Mouse (Mus musculus): ENCODE data around the gene Katnal1. TPM values are rescaled to one million over a fixed set of nuclear protein-coding genes. Genes with fewer than 3 reads are reported as not detected.

Gene Katnal1
- polyA plus RNA-seq, 1 experiment from 2014 or later = 38.5 TPM

DNA sequence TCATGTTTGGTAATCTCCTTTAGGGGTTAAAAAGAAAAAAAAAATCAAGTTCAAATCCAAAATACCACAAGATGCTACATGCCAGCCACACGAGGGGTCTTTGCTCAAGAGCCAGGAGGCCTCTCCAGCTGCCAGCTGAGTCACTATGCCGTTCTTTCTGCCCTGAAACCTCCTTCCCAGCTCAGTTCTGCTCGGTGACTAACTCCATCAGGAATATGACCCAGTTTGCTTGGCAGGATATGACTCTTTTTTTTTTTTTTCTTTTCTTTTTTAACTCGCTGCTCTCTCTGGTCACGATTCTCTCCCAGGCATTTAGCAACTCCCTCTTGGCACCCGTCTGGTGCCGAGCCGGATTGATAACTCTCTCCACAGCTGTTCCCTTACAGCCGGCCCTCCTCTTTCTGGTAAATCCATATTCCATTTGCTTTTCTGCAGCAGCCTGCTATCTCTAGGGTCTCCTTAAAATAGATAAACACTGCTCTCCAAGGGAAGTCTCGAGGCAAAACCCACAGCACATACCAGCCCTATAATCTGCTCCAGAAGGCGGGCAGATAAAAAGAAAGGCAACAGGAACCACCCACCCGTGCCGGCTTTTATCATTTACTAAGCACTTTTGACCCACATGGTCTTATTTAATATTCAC lies 36.7 kb upstream of the Katnal1 start:
- H3K27ac ChIP-seq = peak overlapping the region; percentile 53
- WGBS = 53% methylated on average over 13 of the region's 13 CpGs
- peak; percentile 53; the same call in 1 of the 2 replicates for ATAC-seq
- no peaks in the 10 kb centered on the region for H3K9me3 ChIP-seq (replicated peaks)
- H3K36me3 ChIP-seq (ENCODE audit: poor library complexity, severe bottlenecking) = no peaks in the 10 kb centered on the region
- no peak overlapping the region for H3K4me3 ChIP-seq
- H3K27me3 ChIP-seq = no peaks in the 10 kb centered on the region
- no peak overlapping the region for H3K9ac ChIP-seq
- H3K4me2 ChIP-seq = no peak overlapping the region
- peaks cover 7% of the 10 kb centered on the region for H3K4me1 ChIP-seq

- Histone ChIP-seq H3K9me3 (replicated peaks) (no peaks in the 10 kb centered on the region), H3K4me3 (no peak overlapping the region), H3K27me3 (0 out of 2 replicates have a peak, but pooled peaks cover 3% of the 10 kb centered on the region), H3K9ac (no peak overlapping the region), H3K36me3 (ENCODE audit: poor library complexity, severe bottlenecking) (no peaks in the 10 kb centered on the region), H3K4me2 (no peak overlapping the region), H3K4me1 (peaks cover 7% of the 10 kb centered on the region), H3K27ac (no peak overlapping the region; the same call in 1 of the 2 replicates)
- ATAC-seq = no peak
- 84% methylated on average over 15 of the region's 15 CpGs for WGBS
Observed at GRCm38 (mm10) chr5:148965089-148965591, 36.0 kb upstream of the Katnal1 start.

DNA sequence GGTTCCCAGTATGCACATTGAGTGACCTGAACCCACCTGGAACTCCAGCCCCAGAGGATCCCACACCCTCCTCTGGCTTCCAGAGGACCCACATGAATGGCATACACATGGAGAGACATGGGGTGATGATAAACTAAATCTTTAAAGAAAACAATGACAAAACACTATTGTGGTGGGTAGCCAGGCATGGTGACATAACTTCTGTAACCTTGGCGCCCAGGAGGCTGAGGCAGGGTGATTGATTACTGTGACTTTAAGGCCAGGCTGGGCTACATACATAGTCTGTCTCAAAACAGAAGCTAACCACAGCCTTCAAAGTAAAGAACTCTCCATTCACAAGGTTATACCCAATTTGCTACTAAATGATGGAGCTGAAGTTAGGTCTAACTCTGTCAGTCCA lies 35.1 kb upstream of the Katnal1 start:
- H3K27me3 ChIP-seq = 0 out of 2 replicates have a peak, but pooled peaks cover 3% of the 10 kb centered on the region
- no peaks in the 10 kb centered on the region for H3K9me3 ChIP-seq (replicated peaks)
- 83% methylated on average over 1 of the region's 1 CpGs for WGBS
- ATAC-seq = no peak
- H3K4me3 ChIP-seq = no peak overlapping the region
- H3K36me3 ChIP-seq (ENCODE audit: poor library complexity, severe bottlenecking) = no peaks in the 10 kb centered on the region
- H3K27ac ChIP-seq = no peak overlapping the region
- no peak overlapping the region for H3K9ac ChIP-seq
- no peak overlapping the region for H3K4me2 ChIP-seq
- H3K4me1 ChIP-seq = peaks cover 14% of the 10 kb centered on the region

DNA sequence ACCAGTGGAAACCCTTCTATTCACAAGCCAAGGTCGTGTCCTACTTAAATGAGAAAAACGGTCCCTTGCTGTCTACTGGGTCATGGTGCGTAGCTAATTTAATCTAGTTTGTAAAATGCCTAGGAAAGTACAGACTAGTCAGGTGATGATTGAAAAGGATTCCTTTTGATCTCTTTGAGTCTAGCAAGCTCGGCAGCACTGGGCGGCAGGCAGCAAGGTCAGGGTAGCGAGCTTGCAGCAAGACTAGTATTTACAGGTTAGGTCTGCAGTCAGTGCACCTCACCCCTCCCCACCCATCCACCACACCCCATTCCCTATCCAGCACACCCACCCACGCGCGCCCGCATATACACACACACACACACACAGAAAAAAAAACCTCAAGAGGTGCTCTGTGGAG lies 31.1 kb upstream of the Katnal1 start:
- no peaks in the 10 kb centered on the region for H3K9me3 ChIP-seq (replicated peaks)
- no peak for ATAC-seq
- no peaks in the 10 kb centered on the region for H3K36me3 ChIP-seq (ENCODE audit: poor library complexity, severe bottlenecking)
- H3K4me2 ChIP-seq = 0 out of 2 replicates have a peak overlapping the region, but pooled peaks have one; percentile 79
- H3K4me1 ChIP-seq = peaks cover 12% of the 10 kb centered on the region
- H3K4me3 ChIP-seq = no peak overlapping the region
- 0 out of 2 replicates have a peak, but pooled peaks cover 3% of the 10 kb centered on the region for H3K27me3 ChIP-seq
- 70% methylated on average over 10 of the region's 10 CpGs for WGBS
- H3K27ac ChIP-seq = no peak overlapping the region
- peak overlapping the region; percentile 55; the same call in 1 of the 2 replicates for H3K9ac ChIP-seq

GRCm38 (mm10) chr5:148959068-148959990 lies 30.2 kb upstream of the Katnal1 start:
- H3K4me3 ChIP-seq = peak overlapping the region; percentile 41
- peak overlapping the region; percentile 79 for H3K4me2 ChIP-seq
- H3K27me3 ChIP-seq = 0 out of 2 replicates have a peak, but pooled peaks cover 3% of the 10 kb centered on the region
- H3K9me3 ChIP-seq (replicated peaks) = no peaks in the 10 kb centered on the region
- peaks cover 12% of the 10 kb centered on the region for H3K4me1 ChIP-seq
- WGBS = 2% methylated on average over 38 of the region's 39 CpGs
- ATAC-seq = peak; percentile 64
- H3K27ac ChIP-seq = no peak overlapping the region
- H3K36me3 ChIP-seq (ENCODE audit: poor library complexity, severe bottlenecking) = no peaks in the 10 kb centered on the region
- peak overlapping the region; percentile 55 for H3K9ac ChIP-seq

DNA sequence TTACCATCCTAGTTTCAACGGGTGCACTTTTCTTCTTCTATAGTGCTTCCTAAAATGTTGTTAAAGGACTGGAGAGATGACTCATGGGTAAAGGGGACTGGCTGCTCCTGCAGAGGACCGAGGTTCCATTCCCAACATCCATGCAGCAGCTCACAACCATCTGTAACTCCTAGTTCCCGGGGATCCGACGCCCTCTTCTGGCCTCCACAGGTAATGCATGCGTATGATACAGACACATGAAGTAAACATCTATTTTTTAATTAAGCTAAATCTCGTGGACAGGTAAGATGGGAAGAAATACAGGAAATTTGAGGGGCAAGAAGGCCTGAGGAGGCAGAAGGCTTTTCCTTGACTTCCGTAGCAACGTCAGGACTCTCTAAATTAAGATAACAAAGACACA lies 29.2 kb upstream of the Katnal1 start:
- H3K27ac ChIP-seq = no peak overlapping the region
- H3K4me1 ChIP-seq = peaks cover 12% of the 10 kb centered on the region
- H3K4me3 ChIP-seq = no peak overlapping the region
- 0 out of 2 replicates have a peak, but pooled peaks cover 3% of the 10 kb centered on the region for H3K27me3 ChIP-seq
- H3K36me3 ChIP-seq (ENCODE audit: poor library complexity, severe bottlenecking) = no peaks in the 10 kb centered on the region
- H3K9ac ChIP-seq = no peak overlapping the region
- no peaks in the 10 kb centered on the region for H3K9me3 ChIP-seq (replicated peaks)
- no peak for ATAC-seq
- H3K4me2 ChIP-seq = no peak overlapping the region
- WGBS = 39% methylated on average over 9 of the region's 9 CpGs

DNA sequence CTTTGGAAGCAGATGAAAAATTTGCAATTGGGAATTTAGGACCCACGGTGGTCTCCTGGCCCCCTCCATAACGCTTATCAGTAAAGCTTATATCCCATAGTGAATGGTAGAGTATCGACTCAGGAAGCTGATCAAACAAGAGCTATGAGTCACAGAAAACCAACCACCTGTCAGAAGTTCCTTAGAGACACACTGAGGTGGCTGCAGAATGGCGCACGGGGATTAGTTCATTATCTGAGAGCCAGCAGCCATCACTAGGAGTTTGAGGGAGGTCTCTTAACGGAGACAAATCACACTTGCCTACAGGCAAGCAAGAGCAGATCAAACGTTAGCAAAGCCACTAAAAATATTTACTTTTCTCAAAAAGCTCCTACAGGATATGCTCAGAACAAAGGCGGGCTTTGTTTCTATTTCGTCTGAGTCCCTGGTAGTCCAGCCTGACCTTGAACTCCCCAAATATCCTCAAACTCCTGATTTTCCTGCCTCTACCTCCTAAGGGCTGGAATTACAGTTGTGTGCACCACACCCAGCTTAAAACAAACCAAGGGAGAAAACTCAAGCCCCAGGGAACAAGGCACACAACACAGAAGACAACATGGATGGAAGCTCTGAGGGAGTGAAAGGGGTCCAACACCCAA lies 27.9 kb upstream of the Katnal1 start:
- Histone ChIP-seq H3K4me1 (peaks cover 12% of the 10 kb centered on the region), H3K36me3 (ENCODE audit: poor library complexity, severe bottlenecking) (no peaks in the 10 kb centered on the region), H3K4me2 (no peak overlapping the region), H3K9me3 (replicated peaks) (no peaks in the 10 kb centered on the region), H3K27ac (no peak overlapping the region), H3K27me3 (0 out of 2 replicates have a peak, but pooled peaks cover 3% of the 10 kb centered on the region), H3K4me3 (no peak overlapping the region), H3K9ac (no peak overlapping the region)
- WGBS = 76% methylated on average over 9 of the region's 9 CpGs
- no peak for ATAC-seq

DNA sequence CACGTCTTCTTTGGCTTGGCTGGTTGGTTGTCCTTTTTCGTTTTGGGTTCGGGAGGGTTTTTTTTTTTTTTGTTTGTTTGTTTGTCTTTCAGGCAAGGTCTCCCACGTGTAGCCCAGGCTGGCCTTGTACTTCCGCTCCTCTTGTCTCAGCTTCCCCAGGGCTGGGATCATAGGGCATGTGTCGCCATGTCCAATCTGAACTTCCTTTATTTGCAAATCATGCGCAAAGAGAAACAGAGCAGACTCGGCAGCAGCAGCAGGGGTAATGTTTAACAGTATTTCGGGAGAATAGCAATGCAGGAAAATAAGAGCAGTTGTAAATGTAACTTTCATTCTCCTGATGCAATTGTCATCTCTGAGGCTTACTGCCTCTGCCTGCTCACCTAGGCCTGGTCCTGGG lies 27.0 kb upstream of the Katnal1 start:
- Histone ChIP-seq H3K9ac (no peak overlapping the region), H3K27ac (no peak overlapping the region), H3K27me3 (0 out of 2 replicates have a peak, but pooled peaks cover 3% of the 10 kb centered on the region), H3K9me3 (replicated peaks) (no peaks in the 10 kb centered on the region), H3K4me1 (peaks cover 12% of the 10 kb centered on the region), H3K4me3 (no peak overlapping the region), H3K36me3 (ENCODE audit: poor library complexity, severe bottlenecking) (no peaks in the 10 kb centered on the region), H3K4me2 (no peak overlapping the region)
- WGBS = 86% methylated on average over 9 of the region's 9 CpGs
- ATAC-seq = no peak

GRCm38 (mm10) chr5:148955575-148955974 lies 26.5 kb upstream of the Katnal1 start:
- H3K36me3 ChIP-seq (ENCODE audit: poor library complexity, severe bottlenecking) = no peaks in the 10 kb centered on the region
- 0 out of 2 replicates have a peak, but pooled peaks cover 3% of the 10 kb centered on the region for H3K27me3 ChIP-seq
- ATAC-seq = no peak
- peaks cover 12% of the 10 kb centered on the region for H3K4me1 ChIP-seq
- no peak overlapping the region for H3K27ac ChIP-seq
- H3K4me3 ChIP-seq = no peak overlapping the region
- no peaks in the 10 kb centered on the region for H3K9me3 ChIP-seq (replicated peaks)
- no peak overlapping the region for H3K9ac ChIP-seq
- H3K4me2 ChIP-seq = no peak overlapping the region
- WGBS = 90% methylated on average over 6 of the region's 6 CpGs

GRCm38 (mm10) chr5:148954314-148955060 lies 25.4 kb upstream of the Katnal1 start:
- H3K4me1 ChIP-seq = peaks cover 8% of the 10 kb centered on the region
- H3K4me2 ChIP-seq = no peak overlapping the region
- 81% methylated on average over 22 of the region's 22 CpGs for WGBS
- H3K36me3 ChIP-seq (ENCODE audit: poor library complexity, severe bottlenecking) = no peaks in the 10 kb centered on the region
- no peak overlapping the region for H3K27ac ChIP-seq
- no peaks in the 10 kb centered on the region for H3K9me3 ChIP-seq (replicated peaks)
- H3K9ac ChIP-seq = no peak overlapping the region
- H3K4me3 ChIP-seq = no peak overlapping the region
- no peaks in the 10 kb centered on the region for H3K27me3 ChIP-seq
- ATAC-seq = no peak

DNA sequence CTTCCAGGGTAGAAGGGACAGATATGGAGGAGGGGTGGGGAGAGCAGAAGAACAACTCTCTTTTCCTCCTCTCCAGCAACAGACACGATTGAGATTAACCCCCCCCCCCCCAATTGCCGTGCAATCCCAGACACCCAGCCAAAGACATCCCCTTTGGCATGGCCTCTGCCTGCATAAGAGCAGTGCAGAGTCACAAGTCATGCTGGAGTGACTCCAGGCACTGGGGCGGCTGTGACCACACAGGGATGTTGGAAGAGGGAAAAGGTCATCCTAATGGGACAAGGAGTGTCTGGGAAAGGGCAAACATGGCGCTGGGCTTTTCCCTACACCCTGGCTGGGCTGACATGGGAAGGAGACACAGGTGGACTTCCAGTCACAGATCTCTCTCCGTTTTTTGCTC lies 24.0 kb upstream of the Katnal1 start:
- no peaks in the 10 kb centered on the region for H3K4me1 ChIP-seq
- H3K36me3 ChIP-seq (ENCODE audit: poor library complexity, severe bottlenecking) = no peaks in the 10 kb centered on the region
- H3K27ac ChIP-seq = no peak overlapping the region
- H3K9me3 ChIP-seq (replicated peaks) = no peaks in the 10 kb centered on the region
- ATAC-seq = no peak
- 83% methylated on average over 5 of the region's 5 CpGs for WGBS
- H3K27me3 ChIP-seq = no peaks in the 10 kb centered on the region
- no peak overlapping the region for H3K4me2 ChIP-seq
- no peak overlapping the region for H3K4me3 ChIP-seq
- H3K9ac ChIP-seq = no peak overlapping the region

Measured in forebrain, embryonic 13.5 days (tissue).